Mouse (Mus musculus): ENCODE measurements around the gene 2010111I01Rik.

GRCm38 (mm10) chr13:63339946-63340345, 375.3 kb downstream of the 2010111I01Rik start:
- TF ChIP-seq MAZ (IDR thresholded peaks at IDR 0.05; ENCODE audit: low read depth, low read length) (no peak), CTCF (IDR thresholded peaks at IDR 0.05 in 2 of 3, conservative IDR thresholded peaks at IDR 0.05 in 1 of 3; ENCODE audit: control insufficient read depth in 1 of 3, insufficient read depth in 1 of 3, low read depth in 2 of 3, low read length in 3 of 3, poor library complexity in 1 of 3, severe bottlenecking in 1 of 3) (no peak), MAX (IDR thresholded peaks at IDR 0.05; ENCODE audit: low read length) (no peak), CHD2 (IDR thresholded peaks at IDR 0.05; ENCODE audit: low read length) (no peak), GABPA (IDR thresholded peaks at IDR 0.05; ENCODE audit: low read depth, low read length) (no peak), SMC3 (IDR thresholded peaks at IDR 0.05; ENCODE audit: low read depth, low read length) (no peak), EP300 (IDR thresholded peaks at IDR 0.05; ENCODE audit: low read depth in 1 of 2, low read length in 2 of 2) (no peak), POLR2AphosphoS2 (IDR thresholded peaks at IDR 0.05; ENCODE audit: low read length) (no peak), CHD1 (IDR thresholded peaks at IDR 0.05; ENCODE audit: low read depth, low read length) (no peak), POLR2A (IDR thresholded peaks at IDR 0.05; ENCODE audit: control insufficient read depth in 1 of 2, insufficient read depth in 1 of 2, low read depth in 1 of 2, low read length in 2 of 2, poor library complexity in 1 of 2) (no peak), GATA1 (IDR thresholded peaks at IDR 0.05; ENCODE audit: low read depth, low read length) (no peak), ZKSCAN1 (IDR thresholded peaks at IDR 0.05; ENCODE audit: low read depth, low read length) (no peak), TCF12 (IDR thresholded peaks at IDR 0.05; ENCODE audit: low read depth, low read length) (no peak), USF1 (IDR thresholded peaks at IDR 0.05; ENCODE audit: low read depth, low read length) (no peak)

All from MEL (cell line).